9 mouse cellular contexts compared by ENCODE assay signal in genomic region chr3:49755986-49756845, GRCm38 (mm10). TPM values are rescaled to one million over a fixed set of nuclear protein-coding genes. Genes with fewer than 3 reads are reported as not detected.
A peak's percentile ranks its signal among the peaks of the same experiment; 100 is the strongest.
DNase-seq lines count a peak whose midpoint lies in the region; ATAC-seq and TF ChIP-seq lines count a peak whose summit lies in the region.
"Had no signal": no experiment of that assay in that cellular context is flagged by ENCODE, and none has a peak within 500 bp of the region (broad histone marks: within the 10 kb centered on the region; RNA-seq: fewer than 3 reads in every experiment).

No protein-coding gene starts in this region.

- TF ChIP-seq CTCF in left cerebral cortex, adult 2 months (IDR thresholded peaks at IDR 0.05), result peak; percentile 33
- no peak for TF ChIP-seq CTCF in small intestine, adult 2 months (IDR thresholded peaks at IDR 0.05; ENCODE audit: extremely low read depth, insufficient read length, insufficient replicate concordance, low read depth, low read length)

- under 1% methylated on average over 36 of the region's 36 CpGs for WGBS in embryonic facial prominence, embryonic 12.5 days
- WGBS in heart, embryonic 12.5 days, result 2% methylated on average over 36 of the region's 36 CpGs
- under 1% methylated on average over 36 of the region's 36 CpGs for WGBS in kidney, embryonic 15.5 days
- WGBS in small intestine, adult 2 months, result 3% methylated on average over 36 of the region's 36 CpGs

- no peaks in the 10 kb centered on the region for H3K9me3 ChIP-seq in embryonic facial prominence, embryonic 12.5 days
- no peaks in the 10 kb centered on the region for H3K9me3 ChIP-seq in heart, embryonic 12.5 days (replicated peaks)
- H3K9me3 ChIP-seq in kidney, embryonic 15.5 days (replicated peaks), result no peaks in the 10 kb centered on the region

- DNase-seq in left cerebral cortex, adult 2 months (ENCODE audit: extremely low spot score in 1 of 2, low spot score in 2 of 2), result peak in 1 of 2 experiments; percentile 12
- no peak for DNase-seq in left cerebral cortex, adult 9 months (ENCODE audit: low spot score in 2 of 2)
- peak; percentile 65 for DNase-seq in lung, postnatal 36 days
- DNase-seq in spleen, postnatal 36 days (ENCODE audit: low spot score in 2 of 2), result no peak

- H3K4me1 ChIP-seq in embryonic facial prominence, embryonic 12.5 days, result peaks cover 26% of the 10 kb centered on the region
- H3K4me1 ChIP-seq in heart, embryonic 12.5 days (replicated peaks), result peaks cover 8% of the 10 kb centered on the region
- H3K4me1 ChIP-seq in kidney, embryonic 15.5 days, result peaks cover 14% of the 10 kb centered on the region; the same call in 1 of the 2 replicates
- no peaks in the 10 kb centered on the region; the same call in 1 of the 2 replicates for H3K4me1 ChIP-seq in small intestine, adult 2 months (ENCODE audit: control insufficient read depth, insufficient read depth, insufficient read length, low read length)

- H3K9ac ChIP-seq in embryonic facial prominence, embryonic 12.5 days, result peak overlapping the region; percentile 89
- peak overlapping the region; percentile 82 for H3K9ac ChIP-seq in heart, embryonic 12.5 days
- H3K9ac ChIP-seq in kidney, embryonic 15.5 days, result peak overlapping the region; percentile 69

- peaks cover 38% of the 10 kb centered on the region for H3K36me3 ChIP-seq in embryonic facial prominence, embryonic 12.5 days
- peaks cover 25% of the 10 kb centered on the region for H3K36me3 ChIP-seq in heart, embryonic 12.5 days
- H3K36me3 ChIP-seq in kidney, embryonic 15.5 days, result peaks cover 36% of the 10 kb centered on the region
- H3K36me3 ChIP-seq in small intestine, adult 2 months (ENCODE audit: control insufficient read depth, insufficient read depth, low read length), result no peaks in the 10 kb centered on the region

- H3K4me3 ChIP-seq in left cerebral cortex, adult 2 months, result peak overlapping the region; percentile 60
- peak overlapping the region; percentile 75 for H3K4me3 ChIP-seq in embryonic facial prominence, embryonic 12.5 days
- H3K4me3 ChIP-seq in heart, embryonic 12.5 days, result peak overlapping the region; percentile 65
- H3K4me3 ChIP-seq in kidney, embryonic 15.5 days (replicated peaks), result peak overlapping the region; percentile 65
- H3K4me3 ChIP-seq in small intestine, adult 2 months (ENCODE audit: low read depth, low read length), result peak overlapping the region; percentile 82

- H3K27ac ChIP-seq in left cerebral cortex, adult 2 months, result peak overlapping the region; percentile 36; the same call in 1 of the 2 replicates
- H3K27ac ChIP-seq in embryonic facial prominence, embryonic 12.5 days, result peak overlapping the region; percentile 100
- peak overlapping the region; percentile 87 for H3K27ac ChIP-seq in heart, embryonic 12.5 days (ENCODE audit: poor library complexity, severe bottlenecking)
- H3K27ac ChIP-seq in kidney, embryonic 15.5 days, result peak overlapping the region; percentile 95
- H3K27ac ChIP-seq in small intestine, adult 2 months (ENCODE audit: insufficient read depth, low read depth, low read length), result peak overlapping the region; percentile 64

- H3K4me2 ChIP-seq in embryonic facial prominence, embryonic 12.5 days (replicated peaks), result peak overlapping the region; percentile 74
- peak overlapping the region; percentile 77 for H3K4me2 ChIP-seq in heart, embryonic 12.5 days
- H3K4me2 ChIP-seq in kidney, embryonic 15.5 days, result peak overlapping the region; percentile 74

- H3K27me3 ChIP-seq in embryonic facial prominence, embryonic 12.5 days, result no peaks in the 10 kb centered on the region
- H3K27me3 ChIP-seq in heart, embryonic 12.5 days (replicated peaks), result no peaks in the 10 kb centered on the region
- H3K27me3 ChIP-seq in kidney, embryonic 15.5 days, result no peaks in the 10 kb centered on the region
- no peaks in the 10 kb centered on the region; the same call in 1 of the 2 replicates for H3K27me3 ChIP-seq in small intestine, adult 2 months (ENCODE audit: control insufficient read depth, insufficient read depth, low read length)

- intact Hi-C loops in left cerebral cortex, adult 2 months (cut with DNase I), result loop anchor here (10.0 kb wide), 2 partner anchors 549 to 1149 kb away; no protein-coding TSS in a partner anchor

- ATAC-seq in embryonic facial prominence, embryonic 12.5 days (ENCODE audit: insufficient number of reproducible peaks, insufficient read depth, low FRiP score, low TSS enrichment), result no peak
- no peak for ATAC-seq in heart, embryonic 12.5 days (ENCODE audit: insufficient number of reproducible peaks, low FRiP score)
- ATAC-seq in kidney, embryonic 15.5 days (replicated peaks; ENCODE audit: low FRiP score), result 0 out of 2 replicates have a peak, but pooled peaks have one; percentile 4

- TF ChIP-seq POLR2A in small intestine, adult 2 months (IDR thresholded peaks at IDR 0.05; ENCODE audit: low read depth, low read length), result no peak

RNA-seq across cellular contexts. Expression of gene Pcdh18, which starts 0.9 kb away (rescaled TPM):
- total RNA-seq in left cerebral cortex, adult 2 months (2021), result 1 to 10 TPM; 5.2 to 6.3 TPM
- polyA plus RNA-seq in embryonic facial prominence, embryonic 12.5 days (2016; fragmentation: Nextera tagmentation; extraction: Ambion mirVana), result 142 and 152 TPM in 2 replicates
- 27.4 and 30.2 TPM in 2 replicates for polyA plus RNA-seq in heart, embryonic 12.5 days (2016; fragmentation: Nextera tagmentation; extraction: Ambion mirVana)
- 46.9 and 48.0 TPM in 2 replicates for polyA plus RNA-seq in kidney, embryonic 15.5 days (2015; fragmentation: Nextera tagmentation; extraction: Ambion mirVana)
- 0.56 and 0.68 TPM in 2 replicates for polyA plus RNA-seq in small intestine, adult 2 months (2012; rRNA removed)
- total RNA-seq: MEL had no signal

Comparison
In these comparisons a context has a peak if more than half of its experiments do, and no peak if none do; other contexts are left out.
1. H3K27ac ChIP-seq: peak in every context shown above with its lines; median percentile 100 in embryonic facial prominence, embryonic 12.5 days; 95 in kidney, embryonic 15.5 days; 87 in heart, embryonic 12.5 days; 64 in small intestine, adult 2 months; 36 in left cerebral cortex, adult 2 months.
2. RNA of gene Pcdh18, which starts 0.9 kb away (polyA plus RNA-seq): 142 to 152 TPM in embryonic facial prominence, embryonic 12.5 days, 46.9 to 48.0 TPM in kidney, embryonic 15.5 days and 27.4 to 30.2 TPM in heart, embryonic 12.5 days; 0.56 to 0.68 TPM in small intestine, adult 2 months; every median in the first group is over 10 times any median in the second.
3. Peak in every context shown above with its lines, with median percentiles within 50 percentile points of each other: H3K4me3 ChIP-seq, H3K4me2 ChIP-seq and H3K9ac ChIP-seq.